Mouse (Mus musculus): Measurements from ENCODE around the gene Gm20834. TPM values are rescaled to one million over a fixed set of nuclear protein-coding genes. Genes with fewer than 3 reads are reported as not detected.

Gm20834 gene
- polyA plus RNA-seq (2017; shearing (Covaris generic)): not detected

GRCm38 (mm10) chrY:10324489-10324888 lies at the start of gene Gm20834:
Gm20834 (minus strand) TSS chrY:10324589.

Other genes starting within 250 kb of the Gm20834 start
- not detected for gene Gm21310, start 177.4 kb downstream of the Gm20834 start, polyA plus RNA-seq (2017; shearing (Covaris generic))
- gene Gm28510, start 88.1 kb upstream of the Gm20834 start, polyA plus RNA-seq (2017; shearing (Covaris generic)): not detected
- gene Gm20737, start 211.5 kb upstream of the Gm20834 start, polyA plus RNA-seq (2017; shearing (Covaris generic)): not detected
- not detected for gene Gm21775, start 228.9 kb upstream of the Gm20834 start, polyA plus RNA-seq (2017; shearing (Covaris generic))

Data from inflammation-experienced regulatory T-cells (primary cell).